Mouse (Mus musculus) megakaryocyte, embryonic 14.5 days (primary cell): ENCODE measurements around the gene Wbp4. TPM values are rescaled to one million over a fixed set of nuclear protein-coding genes. Genes with fewer than 3 reads are reported as not detected.

Experiments used
- H3K27me3 ChIP-seq: replicated peaks from 2 replicates; pipeline ENCODE3; 2012; ENCODE audit warnings: inconsistent platforms
- H3K36me3 ChIP-seq: replicated peaks from 2 replicates; pipeline ENCODE3; 2012; ENCODE audit warnings: low read length, inconsistent platforms, mixed read lengths
- H3K4me1 ChIP-seq: 2 replicates; pipeline ENCODE4 v1.6.1; 2012; ENCODE audit warnings: inconsistent platforms
- H3K4me3 ChIP-seq: replicated peaks from 2 replicates; pipeline ENCODE3; 2012; ENCODE audit warnings: moderate library complexity, mild to moderate bottlenecking, inconsistent platforms
- H3K9me3 ChIP-seq: 2 replicates; pipeline ENCODE4 v1.6.1; 2012; ENCODE audit warnings: inconsistent platforms
- FLI1 ChIP-seq: IDR thresholded peaks from 2 replicates; pipeline ENCODE4 v1.6.1; 2012; ENCODE audit warnings: low read length, inconsistent platforms, mixed read lengths
- GATA1 ChIP-seq: IDR thresholded peaks from 3 replicates; pipeline ENCODE4 v1.6.1; 2012; ENCODE audit warnings: mixed read lengths, low read length, inconsistent platforms, borderline replicate concordance
- polyA plus RNA-seq: library from polyadenylated mRNA; stranded (reverse); fragments of >175 nt; gene quantifications from 2 replicates; pipeline ENCODE4 v1.2.3, GENCODE M21; 2012; ENCODE audit warnings: low replicate concordance; ENCODE audit not compliant: insufficient read depth

Wbp4 gene
- polyA plus RNA-seq, 1 experiment, result 3.9 TPM

GRCm38 (mm10) chr14:79508662-79509305 is 27.5 kb upstream of the Wbp4 start:
- Histone ChIP-seq H3K27me3 (no peaks in the 10 kb centered on the region), H3K4me1 (peaks cover 68% of the 10 kb centered on the region), H3K9me3 (no peaks in the 10 kb centered on the region), H3K4me3 (no peak overlapping the region), H3K36me3 (peaks cover 6% of the 10 kb centered on the region)
- no peak for TF ChIP-seq FLI1
- no peak for TF ChIP-seq GATA1

DNA sequence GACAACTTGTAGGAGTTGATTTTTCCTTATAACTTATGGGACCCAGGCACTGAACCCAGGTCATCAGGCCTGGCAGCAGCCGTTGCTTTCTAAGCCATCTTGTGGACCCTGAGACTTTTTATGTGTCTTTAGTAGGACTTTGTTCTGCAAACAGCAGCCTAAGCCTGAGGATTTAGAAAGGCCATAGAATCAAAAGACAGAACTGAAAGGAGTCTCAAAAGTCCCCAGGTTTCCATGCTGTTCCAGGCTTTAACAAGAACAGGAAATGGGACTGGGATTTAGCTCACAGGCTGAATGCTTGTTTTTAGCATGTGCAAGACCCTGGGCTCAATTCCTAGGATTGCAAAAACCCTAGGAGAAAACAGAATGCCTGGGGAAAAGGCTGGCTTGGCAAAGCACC is 26.5 kb upstream of the Wbp4 start:
- H3K9me3 ChIP-seq, result no peaks in the 10 kb centered on the region
- H3K4me1 ChIP-seq, result peaks cover 70% of the 10 kb centered on the region
- no peak overlapping the region for H3K4me3 ChIP-seq
- no peak for TF ChIP-seq FLI1
- no peak for TF ChIP-seq GATA1
- H3K27me3 ChIP-seq, result no peaks in the 10 kb centered on the region
- peaks cover 5% of the 10 kb centered on the region for H3K36me3 ChIP-seq

DNA sequence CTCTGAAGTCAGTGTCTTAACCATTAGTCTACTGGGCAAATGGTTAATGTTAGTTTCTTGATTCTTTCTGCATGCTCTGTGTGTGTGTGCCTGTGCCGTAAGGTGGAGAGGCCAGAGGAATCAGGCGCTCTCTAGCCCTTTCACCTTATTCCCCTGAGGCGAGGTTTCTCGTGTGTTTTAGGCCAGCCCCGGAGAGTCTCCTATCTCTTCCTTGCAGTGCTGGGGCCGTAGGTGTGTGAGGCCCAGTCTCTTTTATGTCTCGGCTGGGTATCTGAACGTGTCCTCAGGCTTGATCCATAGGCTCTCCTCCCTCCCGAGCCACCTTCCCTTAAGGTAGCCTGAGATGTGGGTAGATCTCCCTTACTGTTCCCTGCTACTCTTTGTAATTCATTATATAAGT is 24.9 kb upstream of the Wbp4 start:
- Histone ChIP-seq H3K9me3 (peaks cover 7% of the 10 kb centered on the region), H3K27me3 (no peaks in the 10 kb centered on the region), H3K4me3 (no peak overlapping the region), H3K4me1 (peaks cover 62% of the 10 kb centered on the region), H3K36me3 (peaks cover 16% of the 10 kb centered on the region)
- TF ChIP-seq GATA1 (no peak), FLI1 (no peak)

DNA sequence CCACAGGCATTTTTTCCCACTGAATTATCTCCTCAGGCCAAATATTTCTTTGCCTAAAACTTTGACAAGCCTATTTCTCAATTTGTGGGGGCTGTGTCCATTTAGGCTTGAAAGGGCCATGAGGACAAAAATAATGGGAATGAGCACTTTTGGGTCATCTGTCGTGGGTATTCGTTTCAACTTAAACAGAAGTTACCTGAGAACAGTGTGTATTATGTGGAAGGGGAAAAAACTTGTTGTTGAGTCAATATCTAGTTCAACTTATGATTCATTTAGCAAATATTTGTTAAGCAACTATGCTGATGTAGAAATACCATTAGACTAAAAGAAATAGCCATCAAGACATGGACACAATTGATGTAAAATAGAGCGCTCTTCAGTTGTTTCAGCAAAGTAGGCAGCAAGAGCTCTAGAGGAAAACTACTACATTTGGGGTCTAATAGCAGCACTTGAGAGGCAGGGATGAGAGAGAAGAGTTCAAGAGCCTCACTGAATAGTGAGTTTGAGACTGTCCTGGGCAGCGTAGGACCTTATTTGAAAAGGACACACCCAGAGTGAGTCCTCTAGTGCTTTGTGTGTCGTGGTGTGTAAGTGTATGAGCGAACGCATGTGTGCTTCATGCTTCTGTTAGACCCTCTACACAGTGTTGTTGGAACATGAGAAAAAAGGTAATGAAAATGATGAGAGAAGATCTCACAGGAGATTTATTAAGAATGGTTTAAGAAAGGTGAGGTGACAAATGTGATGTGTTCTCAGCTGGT is 23.1 kb upstream of the Wbp4 start:
- Histone ChIP-seq H3K27me3 (no peaks in the 10 kb centered on the region), H3K4me3 (no peak overlapping the region), H3K9me3 (peaks cover 7% of the 10 kb centered on the region), H3K36me3 (peaks cover 26% of the 10 kb centered on the region), H3K4me1 (peaks cover 65% of the 10 kb centered on the region)
- TF ChIP-seq FLI1, result no peak
- TF ChIP-seq GATA1, result no peak

DNA sequence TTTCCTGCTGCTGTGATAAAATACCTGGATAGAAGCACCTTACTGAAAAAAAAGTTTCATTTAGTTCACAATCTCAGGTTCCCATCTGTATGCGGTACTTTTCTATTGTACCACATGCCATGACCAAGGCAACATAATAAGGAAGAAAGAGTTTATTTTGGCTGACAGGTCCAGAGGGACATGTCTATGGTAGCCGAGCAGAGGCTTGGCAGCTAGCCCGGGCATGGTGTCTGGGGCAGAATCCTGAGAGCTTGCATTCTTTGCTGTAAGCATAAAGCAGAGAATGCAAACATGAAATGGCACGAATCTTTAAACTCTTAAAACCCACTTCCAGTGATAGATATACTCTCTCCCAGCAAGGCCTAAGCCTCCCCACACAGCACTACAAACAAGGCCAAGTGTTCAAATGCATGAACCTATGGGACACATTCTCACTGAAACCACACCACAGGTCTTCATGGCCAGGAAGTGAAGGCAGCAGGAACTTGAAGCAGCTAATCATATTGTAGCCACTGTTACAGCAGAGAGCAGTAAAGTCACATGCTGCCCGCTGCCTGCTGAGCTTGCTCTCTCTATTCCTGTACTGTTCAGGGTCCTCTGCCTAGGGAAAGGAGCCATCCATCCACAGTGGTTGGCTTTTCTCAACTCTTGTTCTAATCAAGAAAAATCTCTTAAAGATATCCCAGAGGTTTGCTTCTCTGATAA is 22.2 kb upstream of the Wbp4 start:
- TF ChIP-seq FLI1 (no peak), GATA1 (no peak)
- Histone ChIP-seq H3K36me3 (peaks cover 34% of the 10 kb centered on the region), H3K4me3 (peak overlapping the region; percentile 73), H3K9me3 (peaks cover 7% of the 10 kb centered on the region), H3K4me1 (peaks cover 67% of the 10 kb centered on the region), H3K27me3 (no peaks in the 10 kb centered on the region)

DNA sequence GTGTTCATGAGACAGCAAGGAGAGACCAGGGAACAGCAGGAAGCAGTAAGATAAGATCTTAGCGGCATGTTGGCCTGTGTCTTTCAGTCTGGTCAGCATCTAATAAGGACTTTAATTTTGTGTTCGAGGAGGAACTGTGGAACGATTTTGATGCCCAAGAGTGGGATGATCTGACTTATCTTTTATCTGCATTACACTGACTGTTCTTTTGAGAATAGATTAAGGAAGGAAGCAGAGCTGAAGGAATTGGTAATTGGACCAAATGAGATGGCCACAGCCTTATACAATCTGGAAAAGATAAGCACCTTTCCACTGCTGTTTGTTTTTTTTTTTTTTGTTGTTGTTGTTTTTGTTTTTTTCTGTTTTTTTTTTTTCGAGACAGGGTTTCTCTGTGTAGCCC is 19.4 kb upstream of the Wbp4 start:
- Histone ChIP-seq H3K4me1 (peaks cover 56% of the 10 kb centered on the region), H3K36me3 (peaks cover 34% of the 10 kb centered on the region), H3K4me3 (no peak overlapping the region), H3K27me3 (no peaks in the 10 kb centered on the region), H3K9me3 (peaks cover 7% of the 10 kb centered on the region)
- no peak for TF ChIP-seq FLI1
- TF ChIP-seq GATA1, result no peak

GRCm38 (mm10) chr14:79499326-79499725 is 18.0 kb upstream of the Wbp4 start:
- peaks cover 7% of the 10 kb centered on the region for H3K9me3 ChIP-seq
- peaks cover 65% of the 10 kb centered on the region for H3K4me1 ChIP-seq
- TF ChIP-seq FLI1 (no peak), GATA1 (no peak)
- H3K4me3 ChIP-seq, result no peak overlapping the region
- H3K36me3 ChIP-seq, result peaks cover 40% of the 10 kb centered on the region
- no peaks in the 10 kb centered on the region for H3K27me3 ChIP-seq

GRCm38 (mm10) chr14:79494349-79494748 is 13.0 kb upstream of the Wbp4 start:
- Histone ChIP-seq H3K9me3 (no peaks in the 10 kb centered on the region), H3K36me3 (peaks cover 39% of the 10 kb centered on the region), H3K4me3 (no peak overlapping the region), H3K4me1 (peaks cover 34% of the 10 kb centered on the region), H3K27me3 (no peaks in the 10 kb centered on the region)
- TF ChIP-seq GATA1 (no peak), FLI1 (no peak)

GRCm38 (mm10) chr14:79490246-79490645 is 8.9 kb upstream of the Wbp4 start:
- TF ChIP-seq FLI1 (no peak), GATA1 (no peak)
- Histone ChIP-seq H3K27me3 (no peaks in the 10 kb centered on the region), H3K36me3 (peaks cover 29% of the 10 kb centered on the region), H3K9me3 (no peaks in the 10 kb centered on the region), H3K4me1 (peaks cover 54% of the 10 kb centered on the region), H3K4me3 (no peak overlapping the region)

DNA sequence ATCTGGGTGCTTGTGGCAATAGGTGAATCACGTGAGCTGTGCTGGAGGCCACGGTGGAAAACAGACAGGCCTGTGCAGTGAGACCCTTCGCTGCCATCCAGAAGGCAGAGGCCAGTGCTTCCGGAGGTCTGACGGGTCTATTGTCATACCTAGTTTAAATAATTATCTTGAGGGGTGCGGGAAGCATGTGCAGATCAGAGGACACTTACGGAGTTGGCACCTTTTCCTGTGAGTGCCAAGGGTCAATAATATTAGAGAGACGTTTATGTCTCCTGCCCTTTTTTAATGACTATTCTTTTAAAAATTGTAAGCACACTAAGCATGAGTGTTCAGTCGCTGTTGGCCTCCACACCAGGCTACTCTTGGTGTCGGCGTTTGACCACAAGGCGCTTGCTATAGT is 7.8 kb upstream of the Wbp4 start:
- peaks cover 51% of the 10 kb centered on the region for H3K4me1 ChIP-seq
- no peak for TF ChIP-seq FLI1
- no peak for TF ChIP-seq GATA1
- no peaks in the 10 kb centered on the region for H3K27me3 ChIP-seq
- H3K9me3 ChIP-seq, result no peaks in the 10 kb centered on the region
- no peak overlapping the region for H3K4me3 ChIP-seq
- H3K36me3 ChIP-seq, result peaks cover 25% of the 10 kb centered on the region
